Mouse (Mus musculus): Measurements from ENCODE around the gene A630023A22Rik.

The A630023A22Rik gene

GRCm38 (mm10) chr14:34086806-34087205, 15.7 kb downstream of the A630023A22Rik start:
- DNase-seq (ENCODE audit: low spot score), result no peak

- DNase-seq (ENCODE audit: low spot score), result peak; percentile 53
Observed at GRCm38 (mm10) chr14:34085731-34086130, 16.8 kb downstream of the A630023A22Rik start, which contains the start of gene Anxa8. TSS of gene Anxa8 (plus strand) at chr14:34085981.

- DNase-seq (ENCODE audit: low spot score), result peak; percentile 57
Observed at GRCm38 (mm10) chr14:34080321-34080997, 22.1 kb downstream of the A630023A22Rik start.

- no peak for DNase-seq (ENCODE audit: low spot score)
Observed at GRCm38 (mm10) chr14:34078293-34078692, 24.3 kb downstream of the A630023A22Rik start.

- no peak for DNase-seq (ENCODE audit: low spot score)
Observed at GRCm38 (mm10) chr14:34077222-34077621, 25.3 kb downstream of the A630023A22Rik start.

GRCm38 (mm10) chr14:34075346-34075745, 27.2 kb downstream of the A630023A22Rik start:
- no peak for DNase-seq (ENCODE audit: low spot score)

- no peak for DNase-seq (ENCODE audit: low spot score)
Observed at GRCm38 (mm10) chr14:34071665-34072064, 30.9 kb downstream of the A630023A22Rik start.

GRCm38 (mm10) chr14:34052516-34052915, 50.0 kb downstream of the A630023A22Rik start, which contains the start of gene Antxrl:
TSS of gene Antxrl (plus strand) at chr14:34052707.
- no peak for DNase-seq (ENCODE audit: low spot score)

GRCm38 (mm10) chr14:34050101-34050779, 52.3 kb downstream of the A630023A22Rik start:
- DNase-seq (ENCODE audit: low spot score), result no peak

- DNase-seq (ENCODE audit: low spot score), result no peak
Observed at GRCm38 (mm10) chr14:34043341-34043740, 59.2 kb downstream of the A630023A22Rik start.

GRCm38 (mm10) chr14:34041241-34041640, 61.3 kb downstream of the A630023A22Rik start:
- no peak for DNase-seq (ENCODE audit: low spot score)

GRCm38 (mm10) chr14:34033841-34034610, 68.5 kb downstream of the A630023A22Rik start:
- DNase-seq (ENCODE audit: low spot score), result no peak

- no peak for DNase-seq (ENCODE audit: low spot score)
Observed at GRCm38 (mm10) chr14:34026710-34027109, 75.8 kb downstream of the A630023A22Rik start.

GRCm38 (mm10) chr14:34016938-34017337, 85.6 kb downstream of the A630023A22Rik start:
- DNase-seq (ENCODE audit: low spot score), result no peak

GRCm38 (mm10) chr14:34016381-34016780, 86.2 kb downstream of the A630023A22Rik start, which contains the start of gene Gm5460:
TSS of gene Gm5460 (plus strand) at chr14:34016758.
- no peak for DNase-seq (ENCODE audit: low spot score)

- DNase-seq (ENCODE audit: low spot score), result no peak
Observed at GRCm38 (mm10) chr14:34015063-34015462, 87.5 kb downstream of the A630023A22Rik start, which contains the start of gene Gm30083. TSS of gene Gm30083 (minus strand) at chr14:34015182.

GRCm38 (mm10) chr14:34002358-34002757, 100.2 kb downstream of the A630023A22Rik start:
- DNase-seq (ENCODE audit: low spot score), result no peak

GRCm38 (mm10) chr14:34001445-34001844, 101.1 kb downstream of the A630023A22Rik start:
- DNase-seq (ENCODE audit: low spot score), result no peak
